Mouse (Mus musculus) limb, embryonic 14.5 days (tissue): ENCODE measurements at regions not wholly inside any gene's neighbourhood (a gene's known extent, or its start where the extent isn't known, plus 50 kb on each side); places are given as distances from the start of the nearest gene placed in this dataset.
A peak's percentile ranks its signal among the peaks of the same experiment; 100 is the strongest.

Experiments used
- ATAC-seq: fragments of 200-750 bp; cut with Nextera tagmentation; 2 replicates; pipeline ENCODE4 v1.8.0; 2017; ENCODE audit warnings: low read depth, moderate number of reproducible peaks, moderate TSS enrichment; ENCODE audit not compliant: low FRiP score
- DNase-seq: peaks from one replicate; pipeline ENCODE4 v3.0.0-alpha.2; 2015; ENCODE audit warnings: low spot score
- H3K27ac ChIP-seq: fragments of 300-500 bp; sonication (generic); replicated peaks from 2 replicates; pipeline ENCODE4 v1.5.1; 2014; ENCODE audit warnings: low read depth, mild to moderate bottlenecking, low read length, moderate library complexity, mixed read lengths
- H3K27me3 ChIP-seq: fragments of 300-500 bp; sonication (generic); 2 replicates; pipeline ENCODE4 v1.6.1; 2014; ENCODE audit warnings: low read length, mixed read lengths; ENCODE audit not compliant: control insufficient read depth, insufficient read depth
- H3K36me3 ChIP-seq: fragments of 300-500 bp; sonication (generic); 2 replicates; pipeline ENCODE4 v1.6.1; 2014; ENCODE audit warnings: mild to moderate bottlenecking, low read length, moderate library complexity, mixed read lengths; ENCODE audit not compliant: control insufficient read depth, insufficient read depth
- H3K4me1 ChIP-seq: fragments of 300-500 bp; sonication (generic); 2 replicates; pipeline ENCODE4 v1.6.1; 2014; ENCODE audit warnings: antibody characterized with exemption, low read length, mixed read lengths; ENCODE audit not compliant: control insufficient read depth, insufficient read depth
- H3K4me2 ChIP-seq: fragments of 300-500 bp; sonication (generic); replicated peaks from 2 replicates; pipeline ENCODE4 v1.6.1; 2014; ENCODE audit warnings: low read depth, mild to moderate bottlenecking, low read length, moderate library complexity; ENCODE audit not compliant: severe bottlenecking
- H3K4me3 ChIP-seq: fragments of 300-500 bp; sonication (generic); replicated peaks from 2 replicates; pipeline ENCODE4 v1.5.1; 2014; ENCODE audit warnings: low read length
- H3K9ac ChIP-seq: fragments of 300-500 bp; sonication (generic); 2 replicates; pipeline ENCODE4 v1.6.1; 2014; ENCODE audit warnings: mild to moderate bottlenecking, low read depth, low read length, moderate library complexity; ENCODE audit not compliant: severe bottlenecking
- H3K9me3 ChIP-seq: fragments of 300-500 bp; sonication (generic); 2 replicates; pipeline ENCODE4 v1.6.1; 2016; ENCODE audit warnings: low read length; ENCODE audit not compliant: control insufficient read depth
- POLR2A ChIP-seq: fragments of 200-500 bp; IDR thresholded peaks from 2 replicates; pipeline ENCODE4 v1.8.0; 2012; ENCODE audit warnings: inconsistent platforms, mild to moderate bottlenecking, moderate library complexity, borderline replicate concordance; ENCODE audit not compliant: insufficient read depth, insufficient read length; ENCODE audit errors: extremely low read depth
- WGBS: fragments of 180-500 bp; shearing (Covaris S2); extraction: QIAGEN DNeasy Blood & Tissue Kit; methylation state at CpG from one replicate; pipeline ENCODE4 v1.1.7; 2014; 5-methylcytosine and 5-hydroxymethylcytosine counted together

DNA sequence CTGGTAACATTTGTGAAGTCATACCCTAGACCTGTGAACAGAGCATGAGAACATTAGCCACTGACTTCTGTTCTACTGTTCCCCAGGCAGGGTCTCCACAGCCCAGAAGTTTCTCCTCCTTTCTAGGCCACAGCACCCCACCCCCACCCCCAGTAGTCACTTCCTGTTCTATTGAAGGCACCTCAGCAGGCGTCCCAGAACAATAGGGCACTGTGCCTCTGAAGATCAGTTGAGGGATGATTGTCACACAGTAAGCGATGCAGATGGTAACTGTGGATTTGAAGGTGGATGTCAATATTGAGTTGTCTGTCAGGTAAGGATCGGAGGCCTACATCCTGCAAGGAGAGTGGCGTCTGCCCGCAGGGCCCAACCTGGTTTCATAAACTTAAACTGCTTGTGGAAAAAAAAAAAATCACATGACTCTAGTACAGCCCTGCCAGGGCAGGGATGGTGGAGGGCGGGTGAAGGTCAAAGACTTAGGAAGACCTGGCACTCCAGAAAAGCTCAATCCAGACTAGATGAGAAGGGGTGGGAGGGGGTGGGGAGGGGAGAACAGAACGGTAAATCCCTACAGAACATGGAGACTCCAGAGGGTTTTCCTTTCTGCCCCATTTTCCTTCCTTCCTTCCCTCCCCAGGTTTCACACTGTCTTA is 103.1 kb upstream of the Rybp start:
- Histone ChIP-seq H3K27ac (no peak overlapping the region), H3K9ac (no peak overlapping the region), H3K4me2 (no peak overlapping the region), H3K4me1 (peaks cover 8% of the 10 kb centered on the region), H3K4me3 (no peak overlapping the region), H3K9me3 (peaks cover 9% of the 10 kb centered on the region), H3K27me3 (no peaks in the 10 kb centered on the region), H3K36me3 (no peaks in the 10 kb centered on the region)
- ATAC-seq (no peak), DNase-seq (no peak)
- no peak for TF ChIP-seq POLR2A
- 84% methylated on average over 7 of the region's 7 CpGs for WGBS

GRCm38 (mm10) chr6:100387042-100387441 is 99.8 kb upstream of the Rybp start:
- no peak overlapping the region for H3K4me2 ChIP-seq
- DNase-seq (peak; percentile 38), ATAC-seq (peak; percentile 55; the same call in 1 of the 2 replicates)
- WGBS: 4% methylated on average over 5 of the region's 5 CpGs
- H3K27ac ChIP-seq: peak overlapping the region; percentile 61; the same call in 1 of the 2 replicates
- H3K27me3 ChIP-seq: no peaks in the 10 kb centered on the region
- H3K36me3 ChIP-seq: no peaks in the 10 kb centered on the region
- peaks cover 9% of the 10 kb centered on the region for H3K9me3 ChIP-seq
- H3K4me1 ChIP-seq: peaks cover 12% of the 10 kb centered on the region
- H3K9ac ChIP-seq: no peak overlapping the region
- H3K4me3 ChIP-seq: no peak overlapping the region
- TF ChIP-seq POLR2A: no peak

DNA sequence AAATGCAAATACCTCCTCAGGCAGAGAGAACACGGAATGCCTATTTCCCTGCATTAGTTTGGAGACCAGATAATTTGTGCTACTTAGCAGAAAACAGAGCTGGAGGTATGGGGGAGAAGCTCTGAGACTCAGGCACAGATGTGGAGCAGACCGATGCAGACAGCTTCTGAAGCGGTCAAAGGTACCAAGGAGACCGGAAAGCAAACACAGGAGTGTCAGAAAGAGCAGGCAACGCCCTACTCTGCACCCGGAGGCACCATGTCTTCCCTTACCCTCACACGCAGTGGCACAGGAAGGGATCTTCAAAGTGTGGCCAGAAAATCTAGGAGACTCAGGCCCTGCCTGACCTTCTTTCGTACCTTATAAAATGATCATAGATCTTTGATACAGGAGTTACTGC is 98.4 kb upstream of the Rybp start:
- DNase-seq (no peak), ATAC-seq (no peak)
- H3K27me3 ChIP-seq: no peaks in the 10 kb centered on the region
- H3K4me2 ChIP-seq: no peak overlapping the region
- no peak overlapping the region for H3K9ac ChIP-seq
- WGBS: 62% methylated on average over 8 of the region's 8 CpGs
- H3K27ac ChIP-seq: no peak overlapping the region
- no peak overlapping the region for H3K4me3 ChIP-seq
- H3K36me3 ChIP-seq: no peaks in the 10 kb centered on the region
- H3K4me1 ChIP-seq: peaks cover 19% of the 10 kb centered on the region
- TF ChIP-seq POLR2A: no peak
- H3K9me3 ChIP-seq: peaks cover 9% of the 10 kb centered on the region

DNA sequence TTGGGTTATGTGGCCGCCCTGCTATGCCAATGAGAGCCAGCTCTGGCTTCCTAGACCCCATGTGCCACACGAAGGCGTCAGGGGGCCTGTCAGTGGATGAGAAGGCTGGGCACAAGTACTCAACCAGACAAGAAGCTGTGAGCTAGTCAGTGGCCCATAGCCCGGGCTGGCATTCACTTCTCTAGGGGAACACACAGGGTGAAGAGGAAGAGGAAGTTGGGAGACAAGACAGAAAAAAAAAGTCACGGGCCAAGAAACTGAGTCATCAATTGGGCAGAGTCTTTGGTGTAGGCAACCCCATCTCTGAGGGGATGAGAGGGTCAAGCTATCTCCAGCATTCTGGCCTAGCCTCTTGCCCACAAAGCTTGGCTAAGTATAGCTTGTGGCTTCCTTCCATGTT is 93.8 kb upstream of the Rybp start:
- no peaks in the 10 kb centered on the region for H3K27me3 ChIP-seq
- no peak overlapping the region for H3K9ac ChIP-seq
- DNase-seq (no peak), ATAC-seq (no peak)
- H3K36me3 ChIP-seq: no peaks in the 10 kb centered on the region
- H3K27ac ChIP-seq: no peak overlapping the region
- H3K9me3 ChIP-seq: no peaks in the 10 kb centered on the region
- peaks cover 20% of the 10 kb centered on the region for H3K4me1 ChIP-seq
- 86% methylated on average over 5 of the region's 5 CpGs for WGBS
- no peak overlapping the region for H3K4me3 ChIP-seq
- TF ChIP-seq POLR2A: no peak
- no peak overlapping the region for H3K4me2 ChIP-seq

GRCm38 (mm10) chr6:100380536-100380935 is 93.3 kb upstream of the Rybp start:
- Histone ChIP-seq H3K9ac (no peak overlapping the region), H3K27me3 (no peaks in the 10 kb centered on the region), H3K4me1 (peaks cover 20% of the 10 kb centered on the region), H3K27ac (peak overlapping the region; percentile 35; the same call in 1 of the 2 replicates), H3K36me3 (no peaks in the 10 kb centered on the region), H3K4me3 (no peak overlapping the region), H3K4me2 (0 out of 2 replicates have a peak overlapping the region, but pooled peaks have one; percentile 6), H3K9me3 (no peaks in the 10 kb centered on the region)
- WGBS: 19% methylated on average over 6 of the region's 6 CpGs
- TF ChIP-seq POLR2A: no peak
- ATAC-seq (peak; percentile 79), DNase-seq (peak; percentile 80)
